Mouse (Mus musculus) midbrain, embryonic 11.5 days (tissue): ENCODE results near the gene Gm49378. TPM values are rescaled to one million over a fixed set of nuclear protein-coding genes. Genes with fewer than 3 reads are reported as not detected.

Experiments
- ATAC-seq: fragments of 200-750 bp; cut with Nextera tagmentation; 2 replicates; pipeline ENCODE4 v1.8.0; 2017; ENCODE audit warnings: moderate TSS enrichment, moderate library complexity; ENCODE audit not compliant: low FRiP score
- DNase-seq: peaks from one replicate; pipeline ENCODE4 v3.0.0; 2015; ENCODE audit warnings: low spot score; ENCODE audit errors: missing footprints
- H3K27ac ChIP-seq: fragments of 300-500 bp; sonication (generic); 2 replicates; pipeline ENCODE4 v1.5.1; 2014; ENCODE audit warnings: low read depth, low read length
- H3K27me3 ChIP-seq: fragments of 300-500 bp; sonication (generic); 2 replicates; pipeline ENCODE4 v1.6.1; 2014; ENCODE audit warnings: mild to moderate bottlenecking, low read length, moderate library complexity, mixed read lengths; ENCODE audit not compliant: control insufficient read depth, insufficient read depth
- H3K36me3 ChIP-seq: fragments of 300-500 bp; sonication (generic); 2 replicates; pipeline ENCODE4 v1.6.1; 2014; ENCODE audit warnings: mild to moderate bottlenecking, low read length, moderate library complexity, mixed read lengths; ENCODE audit not compliant: control insufficient read depth, insufficient read depth
- H3K4me1 ChIP-seq: fragments of 300-500 bp; sonication (generic); 2 replicates; pipeline ENCODE4 v1.6.1; 2014; ENCODE audit warnings: low read length; ENCODE audit not compliant: control insufficient read depth, insufficient read depth
- H3K4me2 ChIP-seq: fragments of 300-500 bp; sonication (generic); 2 replicates; pipeline ENCODE4 v1.6.1; 2014; ENCODE audit warnings: mild to moderate bottlenecking, moderate library complexity
- H3K4me3 ChIP-seq: fragments of 300-500 bp; sonication (generic); 2 replicates; pipeline ENCODE4 v1.5.1; 2014; ENCODE audit warnings: low read depth, low read length
- H3K9ac ChIP-seq: fragments of 300-500 bp; sonication (generic); 2 replicates; pipeline ENCODE4 v1.6.1; 2014; ENCODE audit warnings: low read length
- H3K9me3 ChIP-seq: fragments of 300-500 bp; sonication (generic); 2 replicates; pipeline ENCODE4 v1.6.1; 2016; ENCODE audit warnings: low read length; ENCODE audit not compliant: control insufficient read depth
- WGBS: fragments of 180-500 bp; shearing (Covaris S2); extraction: QIAGEN DNeasy Blood & Tissue Kit; methylation state at CpG from one replicate; pipeline ENCODE4 v1.1.7; 2014; 5-methylcytosine and 5-hydroxymethylcytosine counted together
- polyA plus RNA-seq: library from polyadenylated mRNA; unstranded; fragments of >200 nt; fragmentation: Nextera tagmentation; extraction: Ambion mirVana; gene quantifications from 2 replicates; pipeline ENCODE4 v1.2.1, GENCODE M21; 2014

The Gm49378 gene
- polyA plus RNA-seq, 1 experiment from 2014 or later: 1.8 TPM

GRCm38 (mm10) chr14:55616844-55617243 lies 20.9 kb downstream of the Gm49378 start:
- Histone ChIP-seq H3K27me3 (no peaks in the 10 kb centered on the region), H3K9me3 (no peaks in the 10 kb centered on the region), H3K36me3 (no peaks in the 10 kb centered on the region), H3K27ac (no peak overlapping the region), H3K4me2 (no peak overlapping the region), H3K4me1 (no peaks in the 10 kb centered on the region), H3K9ac (no peak overlapping the region), H3K4me3 (no peak overlapping the region)
- WGBS: 87% methylated on average over 2 of the region's 2 CpGs
- ATAC-seq (no peak), DNase-seq (no peak)

- Histone ChIP-seq H3K4me2 (no peak overlapping the region), H3K27ac (no peak overlapping the region), H3K4me1 (no peaks in the 10 kb centered on the region), H3K36me3 (no peaks in the 10 kb centered on the region), H3K4me3 (no peak overlapping the region), H3K9ac (no peak overlapping the region), H3K9me3 (no peaks in the 10 kb centered on the region), H3K27me3 (no peaks in the 10 kb centered on the region)
- 52% methylated on average over 2 of the region's 2 CpGs for WGBS
- ATAC-seq: no peak
- peak; percentile 62 for DNase-seq
These were observed 21.8 kb downstream of the Gm49378 start for GRCm38 (mm10) chr14:55615876-55616275.

- no peak overlapping the region for H3K4me3 ChIP-seq
- H3K9me3 ChIP-seq: no peaks in the 10 kb centered on the region
- H3K36me3 ChIP-seq: no peaks in the 10 kb centered on the region
- no peaks in the 10 kb centered on the region for H3K4me1 ChIP-seq
- 78% methylated on average over 7 of the region's 7 CpGs for WGBS
- H3K27ac ChIP-seq: no peak overlapping the region
- H3K4me2 ChIP-seq: no peak overlapping the region
- no peak overlapping the region for H3K9ac ChIP-seq
- ATAC-seq: no peak
- H3K27me3 ChIP-seq: no peaks in the 10 kb centered on the region
- peak; percentile 81 for DNase-seq
These were observed 23.0 kb downstream of the Gm49378 start for GRCm38 (mm10) chr14:55614565-55615178.

GRCm38 (mm10) chr14:55613346-55613745 lies 24.3 kb downstream of the Gm49378 start:
- no peaks in the 10 kb centered on the region for H3K9me3 ChIP-seq
- no peak for ATAC-seq
- H3K36me3 ChIP-seq: peaks cover 4% of the 10 kb centered on the region; the same call in 1 of the 2 replicates
- H3K4me3 ChIP-seq: no peak overlapping the region
- no peaks in the 10 kb centered on the region for H3K27me3 ChIP-seq
- no peak overlapping the region for H3K27ac ChIP-seq
- no peak overlapping the region for H3K4me2 ChIP-seq
- no peaks in the 10 kb centered on the region for H3K4me1 ChIP-seq
- DNase-seq: no peak
- H3K9ac ChIP-seq: no peak overlapping the region
- 70% methylated on average over 6 of the region's 6 CpGs for WGBS

- WGBS: 93% methylated on average over 6 of the region's 6 CpGs
- Histone ChIP-seq H3K4me1 (no peaks in the 10 kb centered on the region), H3K27me3 (no peaks in the 10 kb centered on the region), H3K9me3 (no peaks in the 10 kb centered on the region), H3K36me3 (peaks cover 10% of the 10 kb centered on the region; the same call in 1 of the 2 replicates), H3K4me3 (no peak overlapping the region), H3K4me2 (no peak overlapping the region), H3K27ac (no peak overlapping the region), H3K9ac (no peak overlapping the region)
- DNase-seq (no peak), ATAC-seq (no peak)
These were observed 29.4 kb downstream of the Gm49378 start for GRCm38 (mm10) chr14:55608339-55608738.

- WGBS: 92% methylated on average over 16 of the region's 16 CpGs
These were observed 31.8 kb downstream of the Gm49378 start for GRCm38 (mm10) chr14:55605743-55606459.

GRCm38 (mm10) chr14:55604823-55605222 lies 32.9 kb downstream of the Gm49378 start:
- WGBS: 97% methylated on average over 11 of the region's 11 CpGs
- peaks cover 20% of the 10 kb centered on the region for H3K36me3 ChIP-seq
- no peak overlapping the region for H3K27ac ChIP-seq
- H3K4me3 ChIP-seq: no peak overlapping the region
- H3K27me3 ChIP-seq: no peaks in the 10 kb centered on the region
- no peaks in the 10 kb centered on the region for H3K9me3 ChIP-seq
- no peaks in the 10 kb centered on the region for H3K4me1 ChIP-seq
- H3K9ac ChIP-seq: no peak overlapping the region
- ATAC-seq (no peak), DNase-seq (peak; percentile 56)
- H3K4me2 ChIP-seq: no peak overlapping the region

More at GRCm38 (mm10) chr14:55605743-55606459, 31.8 kb downstream of the Gm49378 start:
- Histone ChIP-seq H3K36me3 (peaks cover 20% of the 10 kb centered on the region), H3K27me3 (no peaks in the 10 kb centered on the region), H3K4me2 (no peak overlapping the region), H3K9ac (no peak overlapping the region), H3K4me3 (no peak overlapping the region), H3K27ac (no peak overlapping the region), H3K9me3 (no peaks in the 10 kb centered on the region), H3K4me1 (no peaks in the 10 kb centered on the region)
- DNase-seq (peak; percentile 19), ATAC-seq (no peak)

- H3K9ac ChIP-seq: peak overlapping the region; percentile 34; the same call in 1 of the 2 replicates
- H3K4me1 ChIP-seq: no peaks in the 10 kb centered on the region
- H3K36me3 ChIP-seq: peaks cover 23% of the 10 kb centered on the region
- no peaks in the 10 kb centered on the region for H3K9me3 ChIP-seq
- H3K27me3 ChIP-seq: no peaks in the 10 kb centered on the region
- peak; percentile 96 for DNase-seq
- H3K27ac ChIP-seq: no peak overlapping the region
- H3K4me3 ChIP-seq: peak overlapping the region; percentile 10; the same call in 1 of the 2 replicates
- peak overlapping the region; percentile 28; the same call in 1 of the 2 replicates for H3K4me2 ChIP-seq
- ATAC-seq: peak; percentile 89
- WGBS: 23% methylated on average over 19 of the region's 19 CpGs
These were observed 33.8 kb downstream of the Gm49378 start for GRCm38 (mm10) chr14:55603633-55604576.
